Mouse (Mus musculus): ENCODE data around the gene 4933421I07Rik.
A peak's percentile ranks its signal among the peaks of the same experiment; 100 is the strongest.

GRCm38 (mm10) chr7:42454640-42455039, 6.7 kb upstream of the 4933421I07Rik start:
- no peak for TF ChIP-seq POLR2A (IDR thresholded peaks at IDR 0.05; ENCODE audit: insufficient read depth, low read length)
- TF ChIP-seq CTCF (IDR thresholded peaks at IDR 0.05; ENCODE audit: low read depth, low read length): peak; percentile 7
- TF ChIP-seq EP300 (IDR thresholded peaks at IDR 0.05; ENCODE audit: insufficient read depth, low read depth, low read length): no peak
